Comparison of ENCODE assay signal across 17 mouse cellular contexts in the genomic region with DNA sequence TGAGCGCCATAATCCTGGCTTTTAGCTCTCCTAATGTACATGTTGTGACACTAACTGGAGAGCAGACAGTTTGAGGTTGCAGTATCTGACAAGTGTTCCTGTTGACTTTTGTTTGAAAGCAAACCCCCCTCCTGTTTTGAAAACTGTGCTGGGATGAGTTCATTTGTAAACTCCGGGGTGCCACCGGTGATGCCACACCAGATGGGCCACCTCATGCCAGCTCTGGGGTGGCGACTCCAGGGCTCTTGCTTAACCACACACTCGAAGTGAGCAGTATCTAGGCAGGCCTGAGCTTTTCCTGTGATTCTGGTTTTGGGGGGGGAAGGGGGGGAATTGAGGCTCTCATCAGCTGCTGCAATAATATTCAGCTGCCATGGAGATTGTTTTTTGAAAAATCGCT. TPM values are rescaled to one million over a fixed set of nuclear protein-coding genes. Genes with fewer than 3 reads are reported as not detected.
"Had no signal": no experiment of that assay in that cellular context is flagged by ENCODE, and none has a peak within 500 bp of the region (broad histone marks: within the 10 kb centered on the region; RNA-seq: fewer than 3 reads in every experiment).

No protein-coding gene starts in this region.

- H3K4me1 ChIP-seq: limb, embryonic 12.5 days; neural tube, embryonic 12.5 days; stomach, embryonic 15.5 days had no signal

- H3K36me3 ChIP-seq: midbrain, embryonic 15.5 days; neural tube, embryonic 12.5 days had no signal

- H3K4me3 ChIP-seq: left cerebral cortex, adult 2 months; limb, embryonic 12.5 days; midbrain, embryonic 15.5 days; neural tube, embryonic 12.5 days; stomach, embryonic 15.5 days had no signal

- DNase-seq: kidney, postnatal 10 days; kidney, postnatal 4 days; lung, adult 18-20 months; lung, postnatal 4 days; retina, postnatal 1 day; right cerebral cortex, postnatal 4 days; thymus, adult 2 months; thymus, postnatal 25 days had no signal

- H3K27me3 ChIP-seq: limb, embryonic 12.5 days; midbrain, embryonic 15.5 days; neural tube, embryonic 12.5 days; stomach, embryonic 15.5 days had no signal

- H3K9me3 ChIP-seq: limb, embryonic 12.5 days; midbrain, embryonic 15.5 days; neural tube, embryonic 12.5 days; stomach, embryonic 15.5 days had no signal

- H3K27ac ChIP-seq: left cerebral cortex, adult 2 months; limb, embryonic 12.5 days; liver, embryonic 14.5 days; midbrain, embryonic 15.5 days; neural tube, embryonic 12.5 days; stomach, embryonic 15.5 days had no signal

- ATAC-seq: lung, postnatal 0 days; midbrain, embryonic 15.5 days had no signal

- H3K4me2 ChIP-seq: limb, embryonic 12.5 days; midbrain, embryonic 11.5 days; midbrain, embryonic 15.5 days; neural tube, embryonic 12.5 days; stomach, embryonic 15.5 days had no signal

- H3K9ac ChIP-seq: limb, embryonic 12.5 days; liver, embryonic 14.5 days; midbrain, embryonic 15.5 days; neural tube, embryonic 12.5 days; stomach, embryonic 15.5 days had no signal

RNA-seq across cellular contexts. Expression of a gene that starts 31.6 kb away (rescaled TPM):
- total RNA-seq: monocyte, adult 5-6 weeks had no signal
